Mouse (Mus musculus) stomach, postnatal 0 days (tissue): ENCODE data around the gene 4931406P16Rik.

Source experiments
- CTCF ChIP-seq: IDR thresholded peaks from 2 replicates; pipeline ENCODE4 v1.5.1; 2016; ENCODE audit warnings: antibody characterized with exemption, low read depth, mild to moderate bottlenecking, moderate library complexity
- EP300 ChIP-seq: optimal IDR thresholded peaks from 2 replicates; pipeline ENCODE3; 2016; ENCODE audit warnings: antibody characterized with exemption

DNA sequence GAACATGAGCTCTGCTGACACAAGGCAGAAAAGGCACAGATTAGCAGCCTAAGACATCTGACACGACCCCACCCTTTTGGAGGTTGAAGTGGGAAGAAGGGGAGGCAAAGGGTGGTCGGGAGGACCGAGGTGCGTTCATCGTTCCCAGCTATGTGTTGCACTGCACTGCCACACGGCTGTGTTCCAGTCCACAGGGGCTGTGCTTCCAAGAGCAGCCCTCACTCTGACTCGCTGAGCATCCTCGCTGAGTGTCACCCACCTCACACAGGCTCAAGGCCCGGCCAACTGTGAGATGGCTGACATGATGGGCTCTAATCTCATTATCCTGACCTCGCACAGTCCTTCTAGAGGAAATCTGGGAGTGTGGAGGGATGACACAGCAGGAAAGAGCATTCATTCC is 96.9 kb downstream of the 4931406P16Rik start:
- TF ChIP-seq CTCF: no peak
- no peak for TF ChIP-seq EP300
